Mouse (Mus musculus) erythroblast, embryonic 14.5 days (primary cell): ENCODE data around the gene Ywhag.

Experiments
- GATA1 ChIP-seq: IDR thresholded peaks from 2 replicates; pipeline ENCODE4 v1.6.1; 2012; ENCODE audit warnings: low read length, inconsistent platforms, mixed read lengths
- TAL1 ChIP-seq: IDR thresholded peaks from 3 replicates; pipeline ENCODE4 v1.6.1; 2012; ENCODE audit warnings: low read length, inconsistent platforms, mixed read lengths

- no peak for TF ChIP-seq TAL1
- TF ChIP-seq GATA1: no peak
Observed at GRCm38 (mm10) chr5:135900701-135901100, 33.7 kb downstream of the Ywhag start.
